Mouse (Mus musculus) stomach, embryonic 16.5 days (tissue): ENCODE measurements around the gene Ctr9. TPM values are rescaled to one million over a fixed set of nuclear protein-coding genes. Genes with fewer than 3 reads are reported as not detected.

Experiments used
- ATAC-seq: fragments of 200-750 bp; cut with Nextera tagmentation; 2 replicates; pipeline ENCODE4 v1.8.0; 2017; ENCODE audit warnings: moderate number of reproducible peaks, moderate TSS enrichment; ENCODE audit not compliant: insufficient read depth, low FRiP score
- H3K27ac ChIP-seq: fragments of 300-500 bp; sonication (generic); 2 replicates; pipeline ENCODE4 v1.5.1; 2014; ENCODE audit warnings: low read length
- H3K27me3 ChIP-seq: fragments of 300-500 bp; sonication (generic); 2 replicates; pipeline ENCODE4 v1.6.1; 2014; ENCODE audit warnings: low read length, control low read depth, mixed read lengths; ENCODE audit not compliant: control insufficient read depth, insufficient read depth
- H3K36me3 ChIP-seq: fragments of 300-500 bp; sonication (generic); 2 replicates; pipeline ENCODE4 v1.6.1; 2014; ENCODE audit warnings: low read length; ENCODE audit not compliant: control insufficient read depth, insufficient read depth
- H3K4me1 ChIP-seq: fragments of 300-500 bp; sonication (generic); 2 replicates; pipeline ENCODE4 v1.6.1; 2014; ENCODE audit warnings: low read length, control low read depth, mixed read lengths; ENCODE audit not compliant: control insufficient read depth, insufficient read depth
- H3K4me2 ChIP-seq: fragments of 300-500 bp; sonication (generic); 2 replicates; pipeline ENCODE4 v1.6.1; 2014; ENCODE audit warnings: low read depth, low read length, mixed read lengths
- H3K4me3 ChIP-seq: fragments of 300-500 bp; sonication (generic); replicated peaks from 2 replicates; pipeline ENCODE4 v1.5.1; 2014; ENCODE audit warnings: mild to moderate bottlenecking, low read length
- H3K9ac ChIP-seq: fragments of 300-500 bp; sonication (generic); 2 replicates; pipeline ENCODE4 v1.6.1; 2014; ENCODE audit warnings: low read length
- H3K9me3 ChIP-seq: fragments of 300-500 bp; sonication (generic); replicated peaks from 2 replicates; pipeline ENCODE4 v1.6.1; 2016; ENCODE audit warnings: low read length, control low read depth; ENCODE audit not compliant: control insufficient read depth
- WGBS: fragments of 180-500 bp; shearing (Covaris S2); extraction: QIAGEN DNeasy Blood & Tissue Kit; methylation state at CpG from one replicate; pipeline ENCODE4 v1.1.7; 2014; 5-methylcytosine and 5-hydroxymethylcytosine counted together
- polyA plus RNA-seq: library from polyadenylated mRNA; unstranded; fragments of >200 nt; fragmentation: Nextera tagmentation; extraction: Ambion mirVana; gene quantifications from 2 replicates; pipeline ENCODE4 v1.2.1, GENCODE M21; 2015

Ctr9 gene
- polyA plus RNA-seq, 1 experiment from 2014 or later: 54.4 TPM

DNA sequence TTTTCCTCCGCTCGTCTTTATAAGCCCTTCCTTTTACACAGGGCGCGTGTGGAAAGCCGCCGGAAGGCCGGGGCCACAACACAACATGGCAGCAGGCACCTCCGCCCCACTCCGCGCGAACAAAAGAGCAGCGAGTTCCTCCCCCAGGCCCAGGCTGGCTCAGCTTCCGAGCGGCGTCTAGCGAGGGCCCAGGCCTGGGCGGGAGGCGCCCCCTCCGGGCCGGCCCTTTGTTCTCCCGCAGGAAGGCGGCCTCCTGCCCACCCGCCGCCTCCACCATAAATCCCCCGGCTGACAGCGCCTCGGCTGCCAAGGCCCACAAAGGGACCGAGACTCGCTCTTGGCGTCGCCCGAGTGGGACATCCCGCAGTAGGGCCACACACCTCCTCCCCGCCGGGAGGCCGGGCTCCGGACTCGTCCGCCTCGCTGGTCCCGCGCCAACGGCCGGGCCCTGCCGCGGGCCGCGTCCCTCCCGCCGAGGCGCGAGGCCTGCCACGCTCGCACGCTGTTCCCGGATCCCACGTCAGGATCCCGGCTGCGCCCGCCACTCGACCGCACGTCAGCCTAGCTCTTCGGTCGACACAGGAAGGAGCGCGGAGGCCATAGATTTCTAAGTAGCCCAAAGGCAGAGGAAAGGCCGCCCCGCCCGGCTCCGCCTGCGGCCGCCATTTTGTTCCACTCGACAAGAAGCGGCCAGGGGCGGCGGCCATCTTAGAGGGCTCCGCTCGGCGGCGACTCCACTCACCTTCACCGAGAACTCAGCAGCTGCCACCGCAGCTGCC, 53.5 kb downstream of the Ctr9 start:
- ATAC-seq: peak; percentile 70
- Histone ChIP-seq H3K27me3 (no peaks in the 10 kb centered on the region), H3K9me3 (no peaks in the 10 kb centered on the region), H3K9ac (peak overlapping the region; percentile 100), H3K27ac (peak overlapping the region; percentile 100), H3K36me3 (peaks cover 24% of the 10 kb centered on the region), H3K4me1 (peaks cover 14% of the 10 kb centered on the region), H3K4me3 (peak overlapping the region; percentile 89), H3K4me2 (peak overlapping the region; percentile 83)
- under 1% methylated on average over 83 of the region's 83 CpGs for WGBS

DNA sequence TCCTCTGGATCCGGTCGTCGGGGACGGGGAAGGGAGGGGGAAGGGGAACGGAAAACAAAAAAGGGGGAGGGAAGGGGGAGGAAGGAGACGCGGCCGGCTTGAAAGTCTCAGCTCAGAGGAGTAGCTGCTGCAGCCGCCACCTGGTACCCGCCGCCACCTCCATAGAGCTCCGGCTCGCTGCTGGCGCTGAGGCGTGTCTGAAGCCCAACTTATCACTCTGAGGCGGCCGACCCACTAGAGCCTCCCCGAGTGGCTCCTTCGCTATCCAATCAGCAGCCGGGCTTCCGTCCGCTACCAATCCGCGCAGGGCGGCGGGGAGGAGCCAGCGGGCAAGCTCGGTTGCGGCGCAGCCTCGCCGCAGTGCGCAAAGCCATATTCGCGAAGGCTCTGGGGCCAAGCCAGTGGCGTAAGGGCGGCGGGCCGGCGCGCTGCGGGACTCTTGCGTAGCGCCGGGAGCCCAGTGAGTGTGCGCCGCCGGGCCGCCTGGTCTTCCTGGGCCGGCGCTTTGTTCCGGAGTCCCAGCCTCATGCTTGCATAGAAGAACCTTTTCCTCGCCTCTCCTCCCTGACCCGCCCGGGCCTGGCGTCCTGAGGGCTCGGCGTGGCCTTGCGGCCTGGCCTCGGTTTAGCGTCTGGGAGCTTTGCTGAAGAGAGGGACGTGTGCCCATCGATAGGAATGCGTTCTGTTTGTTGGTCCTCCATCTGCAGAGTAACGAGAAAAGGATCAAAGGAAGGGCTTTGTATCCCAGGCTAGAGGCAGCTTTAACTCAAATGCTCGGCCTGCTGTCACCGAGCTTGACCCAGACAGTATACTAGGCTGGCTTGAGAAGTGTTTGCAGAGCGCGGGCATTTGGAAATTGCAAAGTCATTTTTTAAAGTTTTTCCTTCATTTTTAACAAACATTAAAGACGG, 54.3 kb downstream of the Ctr9 start, which contains the start of gene Eif4g2:
TSS of gene Eif4g2 (minus strand) at position 209 of the 911 bp plus-strand sequence.
- Histone ChIP-seq H3K27ac (peak within 1 kb of the TSS; percentile 100), H3K9me3 (no peaks in the 10 kb centered on the region), H3K4me2 (peak within 1 kb of the TSS; percentile 83), H3K36me3 (peaks cover 16% of the 10 kb centered on the region), H3K4me3 (peak within 1 kb of the TSS; percentile 89), H3K9ac (peak within 1 kb of the TSS; percentile 100), H3K27me3 (no peaks in the 10 kb centered on the region), H3K4me1 (peaks cover 14% of the 10 kb centered on the region)
- under 1% methylated on average over 69 of the region's 70 CpGs for WGBS
- peak; percentile 99 for ATAC-seq

DNA sequence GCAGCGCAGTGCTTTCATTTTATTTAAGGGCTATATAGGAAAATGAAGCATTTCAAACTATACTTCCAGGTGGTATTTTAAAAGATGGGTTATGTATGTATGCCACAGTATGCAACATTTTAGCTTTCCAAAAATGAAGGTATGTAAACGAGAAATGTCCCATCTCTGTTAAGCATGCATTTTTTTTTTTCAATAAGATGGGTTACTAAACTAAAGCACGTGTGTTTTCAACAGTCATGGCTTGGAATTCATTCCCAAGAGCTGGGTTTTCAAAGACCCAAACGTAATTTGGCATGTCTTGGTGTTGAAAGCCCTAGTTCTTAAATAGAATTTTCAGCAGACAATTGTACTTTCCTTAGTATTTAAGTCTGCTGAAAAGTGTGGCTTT, 55.0 kb downstream of the Ctr9 start:
- Histone ChIP-seq H3K4me3 (peak overlapping the region; percentile 89), H3K9me3 (no peaks in the 10 kb centered on the region), H3K9ac (peak overlapping the region; percentile 86), H3K27ac (peak overlapping the region; percentile 100), H3K27me3 (no peaks in the 10 kb centered on the region), H3K4me2 (peak overlapping the region; percentile 74), H3K36me3 (peaks cover 12% of the 10 kb centered on the region), H3K4me1 (peaks cover 14% of the 10 kb centered on the region)
- ATAC-seq: no peak
- 8% methylated on average over 4 of the region's 4 CpGs for WGBS

DNA sequence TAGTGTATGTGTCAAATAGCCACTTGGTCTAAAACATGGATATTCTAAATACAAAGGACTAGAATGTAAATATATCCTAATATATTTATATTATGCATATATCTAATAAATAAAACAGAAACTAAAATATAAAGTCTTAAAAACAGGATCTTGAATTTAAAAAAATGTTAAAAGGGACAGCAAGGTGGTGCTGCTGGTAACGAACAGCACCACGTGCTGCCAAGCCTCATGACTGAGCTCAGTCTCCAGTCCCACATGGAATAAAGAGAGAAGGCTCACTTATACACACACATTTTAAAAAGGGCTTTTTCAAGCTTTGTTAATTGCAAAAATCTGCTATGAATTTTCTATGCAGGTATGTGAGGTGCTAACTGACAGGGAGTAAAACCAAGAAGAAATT, 55.7 kb downstream of the Ctr9 start:
- Histone ChIP-seq H3K9ac (no peak overlapping the region), H3K36me3 (peaks cover 10% of the 10 kb centered on the region), H3K4me1 (peaks cover 14% of the 10 kb centered on the region), H3K4me2 (no peak overlapping the region), H3K9me3 (no peaks in the 10 kb centered on the region), H3K4me3 (no peak overlapping the region), H3K27me3 (no peaks in the 10 kb centered on the region), H3K27ac (no peak overlapping the region)
- WGBS: 60% methylated on average over 2 of the region's 2 CpGs
- no peak for ATAC-seq

DNA sequence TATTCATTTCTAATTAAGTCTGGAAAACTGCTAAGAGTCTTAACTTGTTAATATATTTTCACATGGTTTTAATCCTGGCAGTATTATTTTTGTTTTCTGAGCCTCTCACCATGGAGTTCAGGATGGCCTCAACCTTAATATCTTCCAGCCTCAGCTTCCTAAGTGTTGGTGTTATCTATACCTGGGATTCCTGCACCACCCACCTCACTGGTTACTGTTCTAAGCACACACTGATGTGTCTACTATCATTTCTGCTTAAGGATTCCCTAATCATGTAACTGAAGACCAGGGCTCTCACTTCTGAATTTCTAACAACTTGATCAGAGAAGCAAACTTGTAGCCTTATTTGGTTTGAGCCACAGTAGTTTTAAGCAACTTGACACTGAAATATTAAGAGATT, 56.4 kb downstream of the Ctr9 start:
- H3K27me3 ChIP-seq: no peaks in the 10 kb centered on the region
- no peak overlapping the region for H3K4me2 ChIP-seq
- H3K4me3 ChIP-seq: no peak overlapping the region
- no peak for ATAC-seq
- H3K9ac ChIP-seq: no peak overlapping the region
- H3K9me3 ChIP-seq: no peaks in the 10 kb centered on the region
- peaks cover 5% of the 10 kb centered on the region; the same call in 1 of the 2 replicates for H3K36me3 ChIP-seq
- H3K4me1 ChIP-seq: peaks cover 11% of the 10 kb centered on the region
- no peak overlapping the region for H3K27ac ChIP-seq

DNA sequence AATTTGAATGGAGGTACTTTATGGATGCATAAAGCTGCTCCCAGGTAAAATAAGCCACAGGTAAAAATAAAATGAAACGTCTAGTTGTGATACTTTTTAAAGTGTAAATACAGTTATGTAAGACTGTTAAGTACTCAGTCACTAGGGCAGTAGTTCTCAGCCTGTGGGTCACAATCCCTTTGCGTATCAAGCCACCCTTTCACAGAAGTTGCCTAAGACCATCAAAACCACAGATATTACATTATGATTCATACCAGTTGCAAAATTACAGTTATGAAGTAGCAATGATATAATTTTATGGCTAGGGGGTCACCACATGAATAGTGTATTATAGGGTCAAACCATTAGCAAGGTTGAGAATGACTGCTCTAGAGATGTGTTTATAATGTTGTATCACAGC, 66.4 kb downstream of the Ctr9 start:
- no peaks in the 10 kb centered on the region for H3K36me3 ChIP-seq
- no peak overlapping the region for H3K4me3 ChIP-seq
- no peak overlapping the region for H3K27ac ChIP-seq
- WGBS: 85% methylated on average over 2 of the region's 2 CpGs
- no peak for ATAC-seq
- no peaks in the 10 kb centered on the region for H3K27me3 ChIP-seq
- no peak overlapping the region for H3K4me2 ChIP-seq
- H3K4me1 ChIP-seq: no peaks in the 10 kb centered on the region
- H3K9me3 ChIP-seq: no peaks in the 10 kb centered on the region
- no peak overlapping the region for H3K9ac ChIP-seq

DNA sequence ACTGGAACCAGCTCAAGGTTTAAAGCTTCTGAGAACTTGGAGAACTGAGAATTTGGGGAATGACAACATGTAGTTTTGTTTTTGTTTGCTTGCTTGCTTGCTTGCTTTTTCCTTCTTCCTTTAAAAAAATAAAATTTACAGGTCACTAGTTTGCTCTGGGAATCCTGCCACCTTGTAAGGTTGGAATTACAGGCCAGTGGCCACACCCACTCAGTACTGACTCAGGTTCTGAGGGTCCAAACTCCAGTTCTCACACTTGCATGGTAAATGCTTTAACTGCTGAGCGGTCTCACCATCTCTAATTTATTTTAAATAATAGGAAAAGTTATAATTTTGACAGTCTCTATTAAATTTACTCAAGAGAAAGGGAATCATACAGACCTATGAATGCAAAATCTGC, 69.4 kb downstream of the Ctr9 start:
- Histone ChIP-seq H3K4me2 (no peak overlapping the region), H3K27ac (no peak overlapping the region), H3K9ac (no peak overlapping the region), H3K4me3 (no peak overlapping the region), H3K27me3 (no peaks in the 10 kb centered on the region), H3K9me3 (no peaks in the 10 kb centered on the region), H3K36me3 (no peaks in the 10 kb centered on the region), H3K4me1 (no peaks in the 10 kb centered on the region)
- ATAC-seq: no peak
- 91% methylated on average over 1 of the region's 1 CpGs for WGBS
